Mouse (Mus musculus): ENCODE results near the gene Tmem97.
"Not testable (repeated sequence)": the region's sequence is repeated elsewhere in the genome, so short reads cannot be mapped to it uniquely, and the experiment has no call there.

Gene Tmem97

GRCm38 (mm10) chr11:78549491-78549987, 1.0 kb downstream of the Tmem97 start:
- DNase-seq: no peak

- DNase-seq: no peak
These were observed 2.7 kb downstream of the Tmem97 start for GRCm38 (mm10) chr11:78547718-78548460.

GRCm38 (mm10) chr11:78545181-78545580, 5.4 kb downstream of the Tmem97 start:
- DNase-seq: no peak

- no peak for DNase-seq
These were observed 6.0 kb downstream of the Tmem97 start for GRCm38 (mm10) chr11:78544449-78545111.

- no peak for DNase-seq
These were observed 10.2 kb downstream of the Tmem97 start for GRCm38 (mm10) chr11:78540358-78540757.

GRCm38 (mm10) chr11:78536690-78537084, 13.9 kb downstream of the Tmem97 start:
- DNase-seq: no peak

- DNase-seq: peak; percentile 98
These were observed 14.4 kb downstream of the Tmem97 start, which contains the start of the genes Tnfaip1 and Ift20 for GRCm38 (mm10) chr11:78536080-78536689. TSS of gene Tnfaip1 (minus strand) at chr11:78536332. TSS of gene Ift20 (plus strand) at chr11:78536361.

GRCm38 (mm10) chr11:78535376-78536079, 15.0 kb downstream of the Tmem97 start:
- no peak for DNase-seq

- DNase-seq: no peak
These were observed 16.1 kb downstream of the Tmem97 start for GRCm38 (mm10) chr11:78534516-78534915.

GRCm38 (mm10) chr11:78531515-78531914, 19.1 kb downstream of the Tmem97 start:
- not testable (repeated sequence) for DNase-seq

- DNase-seq: no peak
These were observed 19.5 kb downstream of the Tmem97 start for GRCm38 (mm10) chr11:78531046-78531445.

- no peak for DNase-seq
These were observed 20.6 kb downstream of the Tmem97 start for GRCm38 (mm10) chr11:78530001-78530400.

- no peak for DNase-seq
These were observed 21.9 kb downstream of the Tmem97 start for GRCm38 (mm10) chr11:78528714-78529113.

GRCm38 (mm10) chr11:78524838-78525237, 25.7 kb downstream of the Tmem97 start:
- DNase-seq: no peak

GRCm38 (mm10) chr11:78523241-78523955, 27.2 kb downstream of the Tmem97 start:
- DNase-seq: no peak

GRCm38 (mm10) chr11:78522481-78522997, 28.0 kb downstream of the Tmem97 start:
- DNase-seq: no peak

GRCm38 (mm10) chr11:78521880-78522279, 28.7 kb downstream of the Tmem97 start:
- no peak for DNase-seq

- DNase-seq: no peak
These were observed 31.6 kb downstream of the Tmem97 start for GRCm38 (mm10) chr11:78518931-78519330.

GRCm38 (mm10) chr11:78515549-78516325, 34.8 kb downstream of the Tmem97 start:
- peak; percentile 39 for DNase-seq

- DNase-seq: no peak
These were observed 37.3 kb downstream of the Tmem97 start for GRCm38 (mm10) chr11:78513106-78513790.

Measured in liver (tissue).